Mouse (Mus musculus): ENCODE results near the gene Olfr294. TPM values are rescaled to one million over a fixed set of nuclear protein-coding genes. Genes with fewer than 3 reads are reported as not detected.

Olfr294 gene
- polyA plus RNA-seq (2014; fragmentation: Nextera tagmentation; extraction: Ambion mirVana): not detected in 2 replicates

DNA sequence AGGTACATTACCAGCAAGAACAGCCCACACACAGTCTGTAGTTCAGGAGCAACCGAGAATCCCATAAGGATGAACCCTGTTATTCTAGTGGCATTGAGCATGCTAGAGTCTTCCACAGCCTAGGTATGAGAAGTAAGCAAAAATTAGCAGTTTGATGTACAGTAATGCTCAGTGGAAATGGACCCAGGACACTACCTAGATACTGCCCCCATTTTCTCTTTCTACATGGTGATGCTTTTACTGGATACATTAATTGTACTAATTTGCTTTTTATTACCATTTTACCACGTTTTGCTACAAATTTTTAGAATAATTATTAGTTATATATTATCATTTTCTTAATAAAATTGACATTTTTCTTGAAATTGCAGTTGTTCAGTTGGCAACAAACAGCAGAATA is at the start of gene Olfr294:
TSS of gene Olfr294 (minus strand) at position 101 of the 400 bp plus-strand sequence.
- Histone ChIP-seq H3K4me2 (ENCODE audit: low read depth, low read length) (no peak within 1 kb of the TSS), H3K27me3 (replicated peaks; ENCODE audit: control insufficient read depth, insufficient read depth, low read length) (no peaks in the 10 kb centered on the region), H3K9ac (ENCODE audit: low read depth, low read length) (no peak within 1 kb of the TSS), H3K4me3 (ENCODE audit: low read depth, low read length) (no peak within 1 kb of the TSS), H3K9me3 (ENCODE audit: control insufficient read depth, low read length) (no peaks in the 10 kb centered on the region), H3K36me3 (ENCODE audit: control insufficient read depth, insufficient read depth, low read length) (no peaks in the 10 kb centered on the region), H3K4me1 (ENCODE audit: control insufficient read depth, insufficient read depth, low read length) (no peaks in the 10 kb centered on the region), H3K27ac (replicated peaks; ENCODE audit: low read depth, low read length) (no peak within 1 kb of the TSS)
- DNase-seq (ENCODE audit: low spot score): no peak
- WGBS: 52% methylated on average over 2 of the region's 2 CpGs
- ATAC-seq (ENCODE audit: low read depth): no peak

DNA sequence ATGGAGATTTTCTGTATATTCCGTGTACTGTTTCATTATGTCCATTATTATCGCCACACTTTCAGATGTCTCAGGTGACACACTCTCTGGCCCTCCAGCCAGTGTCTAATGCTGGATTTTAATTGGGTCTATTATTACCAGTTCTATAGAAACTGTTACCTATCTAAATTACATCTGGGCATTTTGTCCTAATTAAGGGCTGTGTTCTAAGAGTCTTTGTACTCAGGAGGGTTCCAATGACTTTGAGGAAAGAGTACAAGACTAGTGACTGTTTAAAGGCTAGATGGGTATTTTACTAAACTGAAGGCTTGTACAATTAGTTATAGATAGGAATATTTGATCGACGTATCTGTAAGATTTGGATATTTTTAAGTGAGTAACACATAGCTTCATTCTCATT is 32.3 kb upstream of the Olfr294 start, which contains the start of gene Olfr293:
TSS of gene Olfr293 (plus strand) at position 301 of the 400 bp plus-strand sequence.
- Histone ChIP-seq H3K36me3 (ENCODE audit: control insufficient read depth, insufficient read depth, low read length) (no peaks in the 10 kb centered on the region), H3K27ac (replicated peaks; ENCODE audit: low read depth, low read length) (no peak within 1 kb of the TSS), H3K4me3 (ENCODE audit: low read depth, low read length) (no peak within 1 kb of the TSS), H3K4me2 (ENCODE audit: low read depth, low read length) (no peak within 1 kb of the TSS), H3K9ac (ENCODE audit: low read depth, low read length) (no peak within 1 kb of the TSS), H3K27me3 (replicated peaks; ENCODE audit: control insufficient read depth, insufficient read depth, low read length) (no peaks in the 10 kb centered on the region), H3K9me3 (ENCODE audit: control insufficient read depth, low read length) (no peaks in the 10 kb centered on the region), H3K4me1 (ENCODE audit: control insufficient read depth, insufficient read depth, low read length) (no peaks in the 10 kb centered on the region)
- WGBS: 93% methylated on average over 4 of the region's 4 CpGs
- DNase-seq (ENCODE audit: low spot score) (no peak), ATAC-seq (ENCODE audit: low read depth) (no peak)

DNA sequence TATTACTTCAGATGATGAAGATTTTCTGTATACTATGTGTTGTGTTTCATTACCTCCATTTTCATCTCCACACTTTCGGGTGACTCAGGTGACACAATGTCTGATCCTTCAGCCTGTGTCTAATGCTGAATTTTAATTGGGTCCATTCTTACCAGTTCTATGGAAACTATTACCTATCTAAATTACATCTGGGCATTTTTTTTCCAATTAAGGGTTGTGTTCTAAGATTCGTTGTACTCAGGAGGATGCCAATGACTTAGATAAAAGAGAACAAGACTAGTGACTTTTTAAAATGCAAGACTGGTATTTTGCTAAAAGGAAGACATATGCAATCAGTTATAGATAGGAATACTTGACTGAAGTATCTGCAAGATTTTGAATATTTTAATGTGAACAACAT is 32.9 kb downstream of the Olfr294 start, which contains the start of gene Olfr295:
TSS of gene Olfr295 (plus strand) at position 301 of the 400 bp plus-strand sequence.
- Histone ChIP-seq H3K36me3 (ENCODE audit: control insufficient read depth, insufficient read depth, low read length) (no peaks in the 10 kb centered on the region), H3K4me2 (ENCODE audit: low read depth, low read length) (no peak within 1 kb of the TSS), H3K27ac (replicated peaks; ENCODE audit: low read depth, low read length) (no peak within 1 kb of the TSS), H3K27me3 (replicated peaks; ENCODE audit: control insufficient read depth, insufficient read depth, low read length) (no peaks in the 10 kb centered on the region), H3K9ac (ENCODE audit: low read depth, low read length) (no peak within 1 kb of the TSS), H3K4me1 (ENCODE audit: control insufficient read depth, insufficient read depth, low read length) (no peaks in the 10 kb centered on the region), H3K4me3 (ENCODE audit: low read depth, low read length) (no peak within 1 kb of the TSS), H3K9me3 (ENCODE audit: control insufficient read depth, low read length) (no peaks in the 10 kb centered on the region)
- 63% methylated on average over 2 of the region's 2 CpGs for WGBS
- no peak for ATAC-seq (ENCODE audit: low read depth)
- no peak for DNase-seq (ENCODE audit: low spot score)

Other genes with a start within 250 kb of the Olfr294 start
- gene Olfr305, start 249.7 kb downstream of the Olfr294 start, polyA plus RNA-seq (2014; fragmentation: Nextera tagmentation; extraction: Ambion mirVana): not detected in 2 replicates
- not detected in 2 replicates for gene Olfr304, start 230.0 kb downstream of the Olfr294 start, polyA plus RNA-seq (2014; fragmentation: Nextera tagmentation; extraction: Ambion mirVana)
- gene Olfr303, start 218.9 kb downstream of the Olfr294 start, polyA plus RNA-seq (2014; fragmentation: Nextera tagmentation; extraction: Ambion mirVana): 0.04 TPM in 1 of 2 replicates, not detected in the other
- not detected in 2 replicates for gene Olfr301, start 212.8 kb downstream of the Olfr294 start, polyA plus RNA-seq (2014; fragmentation: Nextera tagmentation; extraction: Ambion mirVana)
- 0.09 and 0.11 TPM in 2 replicates for gene Olfr299, start 156.7 kb downstream of the Olfr294 start, polyA plus RNA-seq (2014; fragmentation: Nextera tagmentation; extraction: Ambion mirVana)
- 0.07 and 0.28 TPM in 2 replicates for gene Olfr298, start 124.2 kb downstream of the Olfr294 start, polyA plus RNA-seq (2014; fragmentation: Nextera tagmentation; extraction: Ambion mirVana)
- gene Olfr297, start 96.7 kb downstream of the Olfr294 start, polyA plus RNA-seq (2014; fragmentation: Nextera tagmentation; extraction: Ambion mirVana): 0.38 TPM in 1 of 2 replicates, not detected in the other
- gene Olfr295, start 32.8 kb downstream of the Olfr294 start, polyA plus RNA-seq (2014; fragmentation: Nextera tagmentation; extraction: Ambion mirVana): 0.04 TPM in 1 of 2 replicates, not detected in the other
- 0.17 and 0.39 TPM in 2 replicates for gene Olfr293, start 32.4 kb upstream of the Olfr294 start, polyA plus RNA-seq (2014; fragmentation: Nextera tagmentation; extraction: Ambion mirVana)
- not detected in 2 replicates for gene Olfr292, start 71.7 kb upstream of the Olfr294 start, polyA plus RNA-seq (2014; fragmentation: Nextera tagmentation; extraction: Ambion mirVana)
- 0.59 and 0.63 TPM in 2 replicates for gene Folh1, start 159.3 kb upstream of the Olfr294 start, polyA plus RNA-seq (2014; fragmentation: Nextera tagmentation; extraction: Ambion mirVana)
- not detected in 2 replicates for gene Vmn2r77, start 178.4 kb upstream of the Olfr294 start, polyA plus RNA-seq (2014; fragmentation: Nextera tagmentation; extraction: Ambion mirVana)